Mouse (Mus musculus): ENCODE measurements around the gene Sohlh1. TPM values are rescaled to one million over a fixed set of nuclear protein-coding genes. Genes with fewer than 3 reads are reported as not detected.
A peak's percentile ranks its signal among the peaks of the same experiment; 100 is the strongest.

Sohlh1 gene
- polyA plus RNA-seq, 1 experiment from 2014 or later: not detected

DNA sequence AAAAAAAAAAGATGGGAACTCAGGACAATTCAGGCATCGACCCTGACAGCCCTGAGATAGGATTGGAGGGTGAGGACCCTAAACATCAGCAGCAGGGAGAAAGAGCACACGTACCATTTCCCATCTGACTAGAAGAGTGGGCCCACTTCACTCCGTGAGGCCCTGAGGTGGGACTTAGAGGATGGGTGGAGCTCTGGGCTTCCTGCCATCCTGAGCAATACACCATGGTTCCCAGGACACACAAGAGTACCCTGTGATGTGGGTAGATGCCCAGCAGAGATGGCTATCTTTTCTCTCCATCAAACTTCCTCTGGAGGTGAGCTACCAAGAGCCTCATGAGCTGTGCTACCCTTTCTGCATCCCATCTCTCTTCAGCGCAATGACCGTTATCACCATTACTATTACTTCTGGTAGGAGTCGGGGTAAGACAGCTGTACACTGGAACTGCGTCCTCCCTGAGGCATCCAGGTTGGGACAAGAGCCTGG, 30.2 kb upstream of the Sohlh1 start:
- Histone ChIP-seq H3K27me3 (ENCODE audit: control insufficient read depth, insufficient read depth, low read length) (peaks cover 23% of the 10 kb centered on the region), H3K4me2 (ENCODE audit: low read depth, severe bottlenecking) (peak overlapping the region; percentile 64), H3K9ac (ENCODE audit: low read length) (no peak overlapping the region), H3K36me3 (ENCODE audit: control insufficient read depth, insufficient read depth, low read length) (no peaks in the 10 kb centered on the region), H3K4me3 (ENCODE audit: low read depth, low read length) (peak overlapping the region; percentile 27), H3K4me1 (ENCODE audit: control insufficient read depth, insufficient read depth, low read length) (no peaks in the 10 kb centered on the region; the same call in 1 of the 2 replicates), H3K9me3 (ENCODE audit: control insufficient read depth, low read length) (no peaks in the 10 kb centered on the region), H3K27ac (replicated peaks; ENCODE audit: low read depth, low read length) (no peak overlapping the region)
- 32% methylated on average over 7 of the region's 7 CpGs for WGBS
- ATAC-seq (ENCODE audit: insufficient number of reproducible peaks, low FRiP score, low TSS enrichment, low read depth): no peak
- no peak for DNase-seq (ENCODE audit: low spot score)

DNA sequence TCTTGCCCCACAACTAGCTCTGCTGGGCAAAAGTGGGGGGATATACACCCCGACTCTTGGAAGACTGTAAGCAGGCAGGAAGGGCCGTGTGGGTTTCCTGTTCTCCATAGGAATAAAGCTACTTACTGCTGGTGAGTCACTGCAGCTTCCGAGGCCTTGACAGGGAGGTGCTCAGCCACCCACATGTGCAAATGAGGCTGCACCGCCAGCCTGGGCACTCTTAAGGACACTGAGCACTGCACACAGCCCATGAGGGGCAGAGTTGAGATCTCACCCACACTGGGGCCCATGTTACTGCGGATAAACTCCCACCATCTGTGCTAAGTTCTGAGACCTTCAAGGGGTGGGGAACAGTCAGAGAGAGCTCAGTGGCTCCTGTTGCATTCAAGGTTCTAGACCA, 19.6 kb upstream of the Sohlh1 start:
- DNase-seq (ENCODE audit: low spot score) (no peak), ATAC-seq (ENCODE audit: insufficient number of reproducible peaks, low FRiP score, low TSS enrichment, low read depth) (no peak)
- Histone ChIP-seq H3K9ac (ENCODE audit: low read length) (no peak overlapping the region), H3K9me3 (ENCODE audit: control insufficient read depth, low read length) (no peaks in the 10 kb centered on the region), H3K36me3 (ENCODE audit: control insufficient read depth, insufficient read depth, low read length) (no peaks in the 10 kb centered on the region), H3K4me2 (ENCODE audit: low read depth, severe bottlenecking) (no peak overlapping the region), H3K27me3 (ENCODE audit: control insufficient read depth, insufficient read depth, low read length) (peaks cover 27% of the 10 kb centered on the region), H3K4me3 (ENCODE audit: low read depth, low read length) (no peak overlapping the region), H3K27ac (replicated peaks; ENCODE audit: low read depth, low read length) (no peak overlapping the region), H3K4me1 (ENCODE audit: control insufficient read depth, insufficient read depth, low read length) (0 out of 2 replicates have a peak, but pooled peaks cover 2% of the 10 kb centered on the region)
- WGBS: 61% methylated on average over 5 of the region's 5 CpGs

DNA sequence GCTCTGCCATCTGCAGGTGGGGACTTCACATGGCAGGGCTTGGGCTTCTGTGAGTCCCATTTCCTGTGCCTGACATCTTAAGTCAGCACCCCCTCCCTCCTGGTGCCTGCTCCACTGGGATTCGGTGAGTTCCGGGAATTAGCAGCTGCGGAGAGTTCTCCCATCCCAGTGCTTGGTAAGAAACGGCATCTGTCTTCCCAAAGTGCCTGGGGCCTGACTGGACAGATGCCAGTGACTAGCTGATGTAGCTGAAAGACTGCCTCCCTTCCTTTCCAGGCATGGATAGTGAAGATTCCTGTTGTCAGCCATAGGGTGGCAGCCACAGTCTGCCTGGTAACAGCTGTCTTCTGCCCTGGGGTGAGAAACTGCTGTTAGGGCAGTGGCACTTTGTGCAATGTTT, 18.4 kb upstream of the Sohlh1 start:
- 8% methylated on average over 4 of the region's 4 CpGs for WGBS
- Histone ChIP-seq H3K4me3 (ENCODE audit: low read depth, low read length) (no peak overlapping the region), H3K27ac (replicated peaks; ENCODE audit: low read depth, low read length) (no peak overlapping the region), H3K36me3 (ENCODE audit: control insufficient read depth, insufficient read depth, low read length) (no peaks in the 10 kb centered on the region), H3K27me3 (ENCODE audit: control insufficient read depth, insufficient read depth, low read length) (peaks cover 27% of the 10 kb centered on the region), H3K9me3 (ENCODE audit: control insufficient read depth, low read length) (no peaks in the 10 kb centered on the region), H3K4me1 (ENCODE audit: control insufficient read depth, insufficient read depth, low read length) (0 out of 2 replicates have a peak, but pooled peaks cover 2% of the 10 kb centered on the region), H3K4me2 (ENCODE audit: low read depth, severe bottlenecking) (no peak overlapping the region), H3K9ac (ENCODE audit: low read length) (no peak overlapping the region)
- ATAC-seq (ENCODE audit: insufficient number of reproducible peaks, low FRiP score, low TSS enrichment, low read depth) (no peak), DNase-seq (ENCODE audit: low spot score) (no peak)

DNA sequence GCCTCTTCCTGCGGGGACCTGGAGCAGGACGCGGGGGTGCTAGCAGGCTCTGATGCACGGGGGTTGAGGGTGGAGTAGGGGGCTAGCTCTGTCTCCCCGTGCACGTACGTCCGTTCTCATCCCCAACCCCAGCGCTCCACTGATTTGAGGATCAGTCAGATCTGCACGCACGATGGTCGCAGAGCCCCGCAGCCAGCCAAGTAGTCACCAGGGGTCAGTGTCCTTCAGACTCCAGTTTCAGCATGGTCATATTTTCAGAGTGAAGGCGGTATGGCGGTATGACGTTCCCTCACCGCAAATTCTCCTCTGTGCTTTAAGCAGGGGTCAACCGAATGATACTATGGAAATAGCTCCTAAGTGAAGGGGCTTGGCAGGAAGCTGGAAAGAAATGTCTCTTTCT, 17.2 kb upstream of the Sohlh1 start:
- H3K9me3 ChIP-seq (ENCODE audit: control insufficient read depth, low read length): no peaks in the 10 kb centered on the region
- no peak overlapping the region for H3K27ac ChIP-seq (replicated peaks; ENCODE audit: low read depth, low read length)
- 8% methylated on average over 18 of the region's 18 CpGs for WGBS
- 0 out of 2 replicates have a peak, but pooled peaks cover 2% of the 10 kb centered on the region for H3K4me1 ChIP-seq (ENCODE audit: control insufficient read depth, insufficient read depth, low read length)
- H3K27me3 ChIP-seq (ENCODE audit: control insufficient read depth, insufficient read depth, low read length): peaks cover 27% of the 10 kb centered on the region
- peak overlapping the region; percentile 81 for H3K4me2 ChIP-seq (ENCODE audit: low read depth, severe bottlenecking)
- no peak overlapping the region for H3K4me3 ChIP-seq (ENCODE audit: low read depth, low read length)
- H3K36me3 ChIP-seq (ENCODE audit: control insufficient read depth, insufficient read depth, low read length): no peaks in the 10 kb centered on the region
- DNase-seq (ENCODE audit: low spot score) (peak; percentile 24), ATAC-seq (ENCODE audit: insufficient number of reproducible peaks, low FRiP score, low TSS enrichment, low read depth) (no peak)
- H3K9ac ChIP-seq (ENCODE audit: low read length): no peak overlapping the region

DNA sequence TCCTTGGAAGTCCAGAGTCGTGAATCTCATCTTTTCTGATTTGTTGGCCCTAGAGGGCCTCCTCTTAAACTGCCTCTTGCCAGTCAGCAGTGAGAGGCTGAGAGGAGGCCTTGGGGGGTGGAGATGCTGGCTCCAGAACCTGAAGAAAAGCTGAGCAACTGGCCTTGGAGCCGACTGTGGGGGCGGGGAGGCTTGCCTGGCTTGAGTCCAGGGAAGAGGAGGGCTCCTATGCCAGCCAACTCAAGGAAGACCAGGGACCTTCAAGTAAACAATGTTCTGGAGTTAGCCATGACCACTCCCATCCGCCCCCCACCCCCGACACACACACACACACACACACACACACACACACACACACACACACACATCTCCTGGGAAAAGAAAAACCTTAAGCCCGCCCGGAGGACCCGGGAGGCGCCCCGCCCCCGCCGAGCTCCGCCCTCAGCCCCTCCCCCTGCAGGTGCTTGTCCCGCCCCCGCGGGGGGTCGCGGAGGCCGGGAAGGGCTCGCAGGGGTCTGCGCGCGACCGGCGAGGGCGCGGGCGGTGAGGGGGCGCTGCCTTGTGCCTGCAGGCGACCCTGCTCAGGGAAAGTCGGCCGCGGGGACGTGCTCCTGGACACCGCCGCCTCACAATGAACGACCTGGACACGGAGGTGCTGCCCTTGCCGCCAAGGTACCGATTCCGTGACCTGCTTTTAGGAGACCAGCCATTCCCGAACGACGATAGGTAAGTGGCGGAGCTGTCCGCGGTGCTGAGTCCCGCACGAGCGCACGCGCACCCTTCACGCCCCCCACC, 16.5 kb upstream of the Sohlh1 start, which contains the start of gene Kcnt1:
Kcnt1 (plus strand) TSS at position 398 of the 795 bp plus-strand sequence.
- peak within 1 kb of the TSS; percentile 33 for H3K4me3 ChIP-seq (ENCODE audit: low read depth, low read length)

DNA sequence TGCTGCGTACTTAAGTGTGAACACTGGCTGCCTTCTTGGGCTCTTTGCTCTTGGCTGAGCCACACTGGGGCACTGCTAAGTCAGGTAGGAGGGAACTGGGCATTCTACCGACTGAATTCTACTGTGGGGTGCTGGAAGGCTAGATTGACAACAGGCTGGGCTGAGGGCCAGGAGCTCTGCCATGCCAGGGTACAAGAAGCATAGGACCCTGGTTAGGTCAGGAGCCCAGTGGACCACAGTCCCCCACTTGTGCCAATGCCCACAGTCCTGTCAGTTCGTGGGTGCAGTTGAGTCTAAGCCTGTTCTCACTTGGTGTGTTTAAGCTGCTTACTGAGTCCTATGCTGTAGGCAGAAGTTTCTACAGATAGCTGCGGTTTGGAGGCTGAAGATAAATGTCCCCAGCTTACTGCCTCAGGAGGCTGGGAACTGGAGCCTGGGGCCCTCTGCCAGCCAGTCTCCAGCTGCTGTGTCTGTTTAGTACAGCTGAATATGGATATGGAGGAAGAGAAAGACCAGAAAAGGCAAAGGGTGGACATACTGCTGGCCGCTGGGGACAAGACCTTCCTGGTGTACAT, 15.7 kb upstream of the Sohlh1 start:
- Histone ChIP-seq H3K4me3 (ENCODE audit: low read depth, low read length) (no peak overlapping the region), H3K4me1 (ENCODE audit: control insufficient read depth, insufficient read depth, low read length) (0 out of 2 replicates have a peak, but pooled peaks cover 2% of the 10 kb centered on the region), H3K27me3 (ENCODE audit: control insufficient read depth, insufficient read depth, low read length) (peaks cover 27% of the 10 kb centered on the region), H3K27ac (replicated peaks; ENCODE audit: low read depth, low read length) (no peak overlapping the region), H3K9ac (ENCODE audit: low read length) (no peak overlapping the region), H3K9me3 (ENCODE audit: control insufficient read depth, low read length) (no peaks in the 10 kb centered on the region), H3K36me3 (ENCODE audit: control insufficient read depth, insufficient read depth, low read length) (no peaks in the 10 kb centered on the region), H3K4me2 (ENCODE audit: low read depth, severe bottlenecking) (no peak overlapping the region)
- DNase-seq (ENCODE audit: low spot score) (no peak), ATAC-seq (ENCODE audit: insufficient number of reproducible peaks, low FRiP score, low TSS enrichment, low read depth) (no peak)
- 67% methylated on average over 5 of the region's 5 CpGs for WGBS

More for the DNA sequence above, 16.5 kb upstream of the Sohlh1 start, which contains the start of gene Kcnt1:
- Histone ChIP-seq H3K36me3 (ENCODE audit: control insufficient read depth, insufficient read depth, low read length) (no peaks in the 10 kb centered on the region), H3K27ac (replicated peaks; ENCODE audit: low read depth, low read length) (no peak within 1 kb of the TSS), H3K9ac (ENCODE audit: low read length) (0 out of 2 replicates have a peak within 1 kb of the TSS, but pooled peaks have one; percentile 9), H3K27me3 (ENCODE audit: control insufficient read depth, insufficient read depth, low read length) (peaks cover 27% of the 10 kb centered on the region), H3K9me3 (ENCODE audit: control insufficient read depth, low read length) (no peaks in the 10 kb centered on the region), H3K4me1 (ENCODE audit: control insufficient read depth, insufficient read depth, low read length) (0 out of 2 replicates have a peak, but pooled peaks cover 2% of the 10 kb centered on the region), H3K4me2 (ENCODE audit: low read depth, severe bottlenecking) (peak within 1 kb of the TSS; percentile 81)
- DNase-seq (ENCODE audit: low spot score): peak; percentile 76
- ATAC-seq (ENCODE audit: insufficient number of reproducible peaks, low FRiP score, low TSS enrichment, low read depth): no peak
- under 1% methylated on average over 37 of the region's 53 CpGs for WGBS

- Histone ChIP-seq H3K4me3 (ENCODE audit: low read depth, low read length) (no peak overlapping the region), H3K27ac (replicated peaks; ENCODE audit: low read depth, low read length) (no peak overlapping the region), H3K4me2 (ENCODE audit: low read depth, severe bottlenecking) (no peak overlapping the region), H3K36me3 (ENCODE audit: control insufficient read depth, insufficient read depth, low read length) (no peaks in the 10 kb centered on the region), H3K9ac (ENCODE audit: low read length) (no peak overlapping the region), H3K4me1 (ENCODE audit: control insufficient read depth, insufficient read depth, low read length) (0 out of 2 replicates have a peak, but pooled peaks cover 2% of the 10 kb centered on the region), H3K9me3 (ENCODE audit: control insufficient read depth, low read length) (no peaks in the 10 kb centered on the region), H3K27me3 (ENCODE audit: control insufficient read depth, insufficient read depth, low read length) (peaks cover 27% of the 10 kb centered on the region)
- WGBS: 81% methylated on average over 2 of the region's 2 CpGs
- ATAC-seq (ENCODE audit: insufficient number of reproducible peaks, low FRiP score, low TSS enrichment, low read depth) (no peak), DNase-seq (ENCODE audit: low spot score) (no peak)
Observed at GRCm38 (mm10) chr2:25862038-25862437, 15.0 kb upstream of the Sohlh1 start.

DNA sequence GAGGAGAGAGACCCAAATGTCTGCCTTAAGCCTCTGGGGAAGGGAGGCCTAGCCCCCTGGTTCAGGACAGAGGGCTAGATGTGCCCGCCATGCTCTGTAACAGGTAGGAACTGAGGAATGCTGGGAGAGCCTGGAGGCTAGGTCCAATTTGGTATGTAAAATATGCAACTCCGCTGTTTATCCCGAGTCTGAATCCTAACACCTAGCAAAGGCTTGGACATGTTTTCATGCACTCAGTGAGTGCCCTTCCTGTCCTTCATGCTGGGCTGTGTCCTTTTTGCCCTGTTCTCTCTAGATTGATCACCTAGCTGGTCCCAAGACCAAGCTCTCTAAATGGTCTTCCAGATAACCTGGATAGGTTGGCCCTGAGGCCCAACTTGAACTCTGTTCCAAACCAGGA, 12.8 kb upstream of the Sohlh1 start:
- no peak overlapping the region for H3K27ac ChIP-seq (replicated peaks; ENCODE audit: low read depth, low read length)
- WGBS: 82% methylated on average over 3 of the region's 3 CpGs
- H3K9ac ChIP-seq (ENCODE audit: low read length): no peak overlapping the region
- 0 out of 2 replicates have a peak, but pooled peaks cover 2% of the 10 kb centered on the region for H3K4me1 ChIP-seq (ENCODE audit: control insufficient read depth, insufficient read depth, low read length)
- no peaks in the 10 kb centered on the region for H3K36me3 ChIP-seq (ENCODE audit: control insufficient read depth, insufficient read depth, low read length)
- H3K27me3 ChIP-seq (ENCODE audit: control insufficient read depth, insufficient read depth, low read length): peaks cover 22% of the 10 kb centered on the region
- H3K9me3 ChIP-seq (ENCODE audit: control insufficient read depth, low read length): no peaks in the 10 kb centered on the region
- ATAC-seq (ENCODE audit: insufficient number of reproducible peaks, low FRiP score, low TSS enrichment, low read depth) (no peak), DNase-seq (ENCODE audit: low spot score) (no peak)
- H3K4me3 ChIP-seq (ENCODE audit: low read depth, low read length): no peak overlapping the region
- H3K4me2 ChIP-seq (ENCODE audit: low read depth, severe bottlenecking): no peak overlapping the region

All from limb, embryonic 11.5 days (tissue).